Mouse (Mus musculus): ENCODE results near the gene Tsc22d4. TPM values are rescaled to one million over a fixed set of nuclear protein-coding genes. Genes with fewer than 3 reads are reported as not detected.

Tsc22d4 gene
- polyA plus RNA-seq, 1 experiment = 483 TPM

DNA sequence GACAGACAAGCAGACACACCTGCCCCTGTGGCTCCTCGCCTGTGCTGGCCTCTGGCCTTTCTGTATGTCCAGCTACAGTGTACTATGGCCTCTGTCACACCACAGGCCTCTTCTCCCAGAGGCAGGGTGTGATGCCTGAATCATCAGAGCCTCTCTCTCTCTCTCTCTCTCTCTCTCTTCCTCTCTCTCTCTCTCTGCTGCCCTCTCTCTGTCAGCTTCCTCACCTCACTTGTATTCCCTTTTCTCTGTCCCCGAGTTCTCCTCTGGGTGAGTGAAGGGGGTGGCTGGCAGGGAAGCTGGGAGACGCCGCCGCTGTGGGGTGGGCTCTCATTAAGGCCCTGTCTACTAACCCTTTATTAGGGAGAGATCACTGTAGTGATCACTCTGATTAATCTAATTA is 7.0 kb upstream of the Tsc22d4 start:
- H3K4me1 ChIP-seq (ENCODE audit: control insufficient read depth, insufficient read depth, low read length) = peaks cover 54% of the 10 kb centered on the region
- H3K4me3 ChIP-seq (ENCODE audit: insufficient read depth, low read depth, low read length) = no peak overlapping the region
- no peak overlapping the region for H3K27ac ChIP-seq (ENCODE audit: insufficient read depth, low read depth, low read length)
- 20% methylated on average over 5 of the region's 5 CpGs for WGBS
- TF ChIP-seq POLR2A (IDR thresholded peaks at IDR 0.05; ENCODE audit: insufficient read depth, low read depth, low read length) (no peak), CTCF (IDR thresholded peaks at IDR 0.05; ENCODE audit: insufficient read depth, low read depth, low read length) (0 out of 2 replicates have a peak, but pooled peaks have one; percentile 25)

DNA sequence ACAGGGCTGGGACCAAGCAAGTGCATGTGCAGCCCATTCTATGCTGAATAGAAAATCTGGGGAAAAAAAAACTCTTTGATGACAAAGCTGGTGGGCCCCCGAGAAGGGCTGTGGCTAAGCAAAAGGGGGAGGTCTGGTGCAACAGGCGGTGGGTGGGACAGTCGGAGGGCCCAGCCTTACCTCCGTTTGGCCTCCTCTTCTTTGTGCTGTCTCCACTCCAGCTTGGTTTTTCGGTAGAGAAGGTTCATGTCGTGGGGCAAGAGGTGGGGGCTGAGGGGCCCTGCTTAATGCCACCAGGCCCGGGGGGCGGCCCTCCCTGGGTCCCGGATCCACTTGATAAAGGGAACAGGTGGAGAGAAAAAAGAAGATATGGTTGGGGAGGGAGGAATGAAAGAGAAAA is 6.1 kb upstream of the Tsc22d4 start:
- Histone ChIP-seq H3K4me1 (ENCODE audit: control insufficient read depth, insufficient read depth, low read length) (peaks cover 46% of the 10 kb centered on the region), H3K4me3 (ENCODE audit: insufficient read depth, low read depth, low read length) (no peak overlapping the region), H3K27ac (ENCODE audit: insufficient read depth, low read depth, low read length) (no peak overlapping the region)
- TF ChIP-seq POLR2A (IDR thresholded peaks at IDR 0.05; ENCODE audit: insufficient read depth, low read depth, low read length) (no peak), CTCF (IDR thresholded peaks at IDR 0.05; ENCODE audit: insufficient read depth, low read depth, low read length) (no peak; the same call in 1 of the 2 replicates)
- WGBS = 51% methylated on average over 9 of the region's 9 CpGs

- Histone ChIP-seq H3K4me3 (ENCODE audit: insufficient read depth, low read depth, low read length) (peak overlapping the region; percentile 54), H3K4me1 (ENCODE audit: control insufficient read depth, insufficient read depth, low read length) (peaks cover 35% of the 10 kb centered on the region), H3K27ac (ENCODE audit: insufficient read depth, low read depth, low read length) (no peak overlapping the region)
- TF ChIP-seq CTCF (IDR thresholded peaks at IDR 0.05; ENCODE audit: insufficient read depth, low read depth, low read length) = no peak
- no peak; the same call in 1 of the 2 replicates for TF ChIP-seq POLR2A (IDR thresholded peaks at IDR 0.05; ENCODE audit: insufficient read depth, low read depth, low read length)
- WGBS = 16% methylated on average over 11 of the region's 11 CpGs
Observed at GRCm38 (mm10) chr5:137740506-137740905, 5.0 kb upstream of the Tsc22d4 start.

DNA sequence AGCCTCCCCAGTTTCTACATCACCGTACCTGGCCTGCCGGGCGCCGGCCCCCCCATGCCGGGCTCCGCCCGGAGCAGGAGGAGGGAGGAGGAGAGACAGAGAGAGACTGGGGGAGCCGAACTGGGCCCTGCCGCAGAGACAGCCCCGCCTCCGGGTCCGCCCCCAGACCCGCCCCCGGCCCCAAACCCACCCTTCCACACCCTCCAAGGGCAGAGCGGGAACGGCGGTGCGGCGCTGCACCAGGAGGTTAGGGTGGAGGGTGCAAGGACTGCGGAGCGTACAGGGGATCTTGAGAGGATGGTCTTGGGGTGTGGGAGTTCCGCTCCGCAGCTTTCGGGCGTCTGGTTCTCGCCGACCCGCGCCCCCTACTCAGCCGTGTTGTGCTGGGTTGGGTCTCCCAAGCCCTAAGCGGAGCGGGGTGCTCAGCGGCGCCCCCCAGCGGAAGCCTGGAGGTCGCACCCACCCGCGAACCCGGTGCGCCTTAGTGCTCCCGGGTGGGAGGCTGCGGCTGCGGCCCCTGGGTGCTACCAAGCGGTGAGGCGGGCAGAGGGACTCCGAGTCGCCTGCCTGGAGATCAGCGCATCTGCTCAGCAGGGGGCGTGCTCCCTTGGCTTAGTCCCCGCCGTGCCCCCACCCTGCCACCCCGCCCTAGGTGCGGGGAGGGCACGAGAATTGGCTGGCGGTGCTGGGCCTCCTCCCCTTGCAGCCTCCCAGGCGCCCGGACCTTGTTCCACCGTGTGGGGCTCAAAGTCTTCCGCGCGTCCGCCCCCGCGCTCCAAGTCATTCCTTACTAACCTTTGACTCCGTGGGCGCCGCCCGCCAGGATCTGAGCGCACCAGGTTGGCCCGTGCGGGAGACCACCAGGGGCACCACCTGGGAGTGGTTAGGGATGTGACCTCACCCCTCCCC is 4.3 kb upstream of the Tsc22d4 start, which contains the start of gene Nyap1:
Gene Nyap1, minus strand, starts transcription at position 585 of the 909 bp plus-strand sequence.
- peaks cover 29% of the 10 kb centered on the region for H3K4me1 ChIP-seq (ENCODE audit: control insufficient read depth, insufficient read depth, low read length)
- WGBS = 2% methylated on average over 71 of the region's 71 CpGs
- TF ChIP-seq POLR2A (IDR thresholded peaks at IDR 0.05; ENCODE audit: insufficient read depth, low read depth, low read length) = peak; percentile 32; the same call in 1 of the 2 replicates
- peak; percentile 92; the same call in 1 of the 2 replicates for TF ChIP-seq CTCF (IDR thresholded peaks at IDR 0.05; ENCODE audit: insufficient read depth, low read depth, low read length)

DNA sequence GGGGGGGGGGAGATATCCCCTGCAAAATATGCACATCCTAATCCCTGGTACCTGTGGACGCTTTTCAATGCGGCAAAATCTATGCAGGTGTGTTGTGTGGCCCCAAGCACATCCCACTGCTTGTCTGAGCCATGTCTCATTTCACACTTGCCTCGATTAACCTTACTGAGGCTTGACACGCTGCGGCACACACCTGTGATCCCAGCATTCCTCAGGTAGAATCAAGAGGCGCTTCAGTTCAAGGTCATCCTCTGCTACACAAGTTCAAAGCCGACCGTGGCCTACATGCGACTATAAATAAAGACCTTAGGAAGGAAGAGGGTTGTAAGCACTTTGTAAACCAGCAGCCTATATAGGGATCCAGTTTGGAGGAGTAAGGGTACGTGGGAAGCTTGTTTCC is 3.5 kb upstream of the Tsc22d4 start:
- Histone ChIP-seq H3K4me1 (ENCODE audit: control insufficient read depth, insufficient read depth, low read length) (peaks cover 34% of the 10 kb centered on the region), H3K27ac (ENCODE audit: insufficient read depth, low read depth, low read length) (no peak overlapping the region), H3K4me3 (ENCODE audit: insufficient read depth, low read depth, low read length) (no peak overlapping the region)
- TF ChIP-seq CTCF (IDR thresholded peaks at IDR 0.05; ENCODE audit: insufficient read depth, low read depth, low read length) (no peak), POLR2A (IDR thresholded peaks at IDR 0.05; ENCODE audit: insufficient read depth, low read depth, low read length) (no peak)
- 77% methylated on average over 10 of the region's 10 CpGs for WGBS

More for the DNA sequence above, 4.3 kb upstream of the Tsc22d4 start, which contains the start of gene Nyap1:
- Histone ChIP-seq H3K4me3 (ENCODE audit: insufficient read depth, low read depth, low read length) (peak within 1 kb of the TSS; percentile 54), H3K27ac (ENCODE audit: insufficient read depth, low read depth, low read length) (no peak within 1 kb of the TSS; the same call in 1 of the 2 replicates)

DNA sequence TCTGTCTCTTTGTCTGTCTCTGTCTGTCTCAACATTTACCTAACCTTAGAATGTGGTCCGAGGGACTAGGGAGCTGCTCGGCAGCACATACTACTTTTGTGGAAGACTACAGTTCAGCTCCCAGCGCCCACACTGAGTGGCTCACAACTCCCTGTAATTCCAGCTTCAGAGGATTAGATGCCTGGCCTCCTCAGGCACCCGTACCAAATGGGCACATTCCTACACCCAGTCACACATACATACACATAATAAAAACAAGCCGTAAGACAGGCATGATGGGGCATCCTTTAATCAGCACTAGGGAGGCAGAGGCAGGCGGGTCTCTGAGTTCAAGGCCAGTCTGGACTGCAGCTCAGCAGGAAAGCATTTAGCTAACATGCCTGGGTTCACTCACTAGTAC is 2.7 kb upstream of the Tsc22d4 start:
- 95% methylated on average over 6 of the region's 6 CpGs for WGBS
- H3K4me3 ChIP-seq (ENCODE audit: insufficient read depth, low read depth, low read length) = no peak overlapping the region
- H3K4me1 ChIP-seq (ENCODE audit: control insufficient read depth, insufficient read depth, low read length) = peaks cover 38% of the 10 kb centered on the region
- TF ChIP-seq POLR2A (IDR thresholded peaks at IDR 0.05; ENCODE audit: insufficient read depth, low read depth, low read length) (no peak), CTCF (IDR thresholded peaks at IDR 0.05; ENCODE audit: insufficient read depth, low read depth, low read length) (no peak)
- no peak overlapping the region for H3K27ac ChIP-seq (ENCODE audit: insufficient read depth, low read depth, low read length)

- no peak overlapping the region for H3K27ac ChIP-seq (ENCODE audit: insufficient read depth, low read depth, low read length)
- WGBS = 69% methylated on average over 7 of the region's 7 CpGs
- H3K4me1 ChIP-seq (ENCODE audit: control insufficient read depth, insufficient read depth, low read length) = peaks cover 33% of the 10 kb centered on the region
Observed at GRCm38 (mm10) chr5:137744197-137744596, 1.3 kb upstream of the Tsc22d4 start.

DNA sequence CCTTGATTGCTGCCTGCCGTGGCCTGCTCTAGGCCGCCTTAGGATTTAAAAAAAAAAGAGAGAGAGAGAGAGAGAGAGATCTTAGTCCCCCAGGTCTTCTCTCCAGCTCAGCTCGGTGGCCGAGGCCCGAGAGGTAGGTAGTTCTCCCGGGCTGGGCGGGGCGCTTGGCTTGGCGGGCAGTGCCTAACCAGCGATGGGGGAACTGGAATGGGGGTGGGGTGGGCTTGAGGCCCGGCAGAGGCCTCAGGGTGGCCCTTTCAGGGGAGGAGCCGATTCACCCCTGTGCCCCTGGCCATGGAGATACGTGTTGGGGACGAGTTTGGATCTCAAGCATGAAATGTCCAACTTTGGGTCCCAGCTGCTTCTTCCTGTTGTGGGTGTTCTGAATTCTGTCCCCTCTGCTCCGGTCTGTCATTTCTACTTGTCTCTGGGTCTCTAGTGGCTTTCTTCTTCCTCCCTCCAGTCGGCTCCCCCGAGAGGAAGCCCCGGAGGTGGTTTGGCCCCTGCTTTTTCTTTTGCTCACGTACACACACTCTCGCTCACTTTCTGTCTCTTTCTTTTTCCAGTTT is 836 bp downstream of the Tsc22d4 start:
- under 1% methylated on average over 20 of the region's 20 CpGs for WGBS
- TF ChIP-seq POLR2A (IDR thresholded peaks at IDR 0.05; ENCODE audit: insufficient read depth, low read depth, low read length) (no peak), CTCF (IDR thresholded peaks at IDR 0.05; ENCODE audit: insufficient read depth, low read depth, low read length) (no peak)
- H3K4me3 ChIP-seq (ENCODE audit: insufficient read depth, low read depth, low read length) = peak overlapping the region; percentile 63
- peak overlapping the region; percentile 18 for H3K27ac ChIP-seq (ENCODE audit: insufficient read depth, low read depth, low read length)
- peaks cover 24% of the 10 kb centered on the region for H3K4me1 ChIP-seq (ENCODE audit: control insufficient read depth, insufficient read depth, low read length)

More at GRCm38 (mm10) chr5:137744197-137744596, 1.3 kb upstream of the Tsc22d4 start:
- TF ChIP-seq CTCF (IDR thresholded peaks at IDR 0.05; ENCODE audit: insufficient read depth, low read depth, low read length) = no peak
- no peak for TF ChIP-seq POLR2A (IDR thresholded peaks at IDR 0.05; ENCODE audit: insufficient read depth, low read depth, low read length)
- no peak overlapping the region for H3K4me3 ChIP-seq (ENCODE audit: insufficient read depth, low read depth, low read length)

Measured in olfactory bulb, adult 2 months (tissue).